Mouse (Mus musculus) embryo, embryonic 11.5 days (tissue): ENCODE measurements around the gene Cenpc1.

Experiments used
- DNase-seq: peaks from one replicate; pipeline ENCODE4 v3.0.0-alpha.2; 2012; ENCODE audit warnings: low read depth, low spot score

The Cenpc1 gene

GRCm38 (mm10) chr5:86065101-86065875 is at the start of gene Cenpc1:
Gene Cenpc1 (minus strand): TSS chr5:86065583.
- DNase-seq = peak; percentile 95

GRCm38 (mm10) chr5:86113997-86114396 is 48.6 kb upstream of the Cenpc1 start:
- DNase-seq = no peak

GRCm38 (mm10) chr5:86113037-86113436 is 47.7 kb upstream of the Cenpc1 start:
- DNase-seq = no peak

- no peak for DNase-seq
Observed at GRCm38 (mm10) chr5:86111074-86111473, 45.7 kb upstream of the Cenpc1 start.

- no peak for DNase-seq
Observed at GRCm38 (mm10) chr5:86106610-86107009, 41.2 kb upstream of the Cenpc1 start.

GRCm38 (mm10) chr5:86102176-86102575 is 36.8 kb upstream of the Cenpc1 start:
- DNase-seq = no peak

GRCm38 (mm10) chr5:86100621-86101020 is 35.2 kb upstream of the Cenpc1 start:
- no peak for DNase-seq

- DNase-seq = no peak
Observed at GRCm38 (mm10) chr5:86098988-86099387, 33.6 kb upstream of the Cenpc1 start.

GRCm38 (mm10) chr5:86094754-86095153 is 29.4 kb upstream of the Cenpc1 start:
- DNase-seq = no peak

GRCm38 (mm10) chr5:86086751-86087150 is 21.4 kb upstream of the Cenpc1 start:
- no peak for DNase-seq

- no peak for DNase-seq
Observed at GRCm38 (mm10) chr5:86084979-86085378, 19.6 kb upstream of the Cenpc1 start.

GRCm38 (mm10) chr5:86083987-86084386 is 18.6 kb upstream of the Cenpc1 start:
- no peak for DNase-seq

GRCm38 (mm10) chr5:86078720-86079334 is 13.4 kb upstream of the Cenpc1 start:
- DNase-seq = no peak

GRCm38 (mm10) chr5:86072756-86073386 is 7.5 kb upstream of the Cenpc1 start:
- no peak for DNase-seq

GRCm38 (mm10) chr5:86071538-86071937 is 6.2 kb upstream of the Cenpc1 start, which contains the start of gene Stap1:
Gene Stap1 (plus strand): TSS chr5:86071746.
- no peak for DNase-seq

- no peak for DNase-seq
Observed at GRCm38 (mm10) chr5:86069121-86069520, 3.7 kb upstream of the Cenpc1 start.

- DNase-seq = no peak
Observed at GRCm38 (mm10) chr5:86068451-86068850, 3.1 kb upstream of the Cenpc1 start.

GRCm38 (mm10) chr5:86066551-86066929 is 1.2 kb upstream of the Cenpc1 start:
- DNase-seq = peak; percentile 85

- DNase-seq = no peak
Observed at GRCm38 (mm10) chr5:86065876-86066550, 630 bp upstream of the Cenpc1 start.

GRCm38 (mm10) chr5:86063501-86063900 is 1.9 kb downstream of the Cenpc1 start:
- no peak for DNase-seq

- DNase-seq = no peak
Observed at GRCm38 (mm10) chr5:86029820-86030219, 35.6 kb downstream of the Cenpc1 start.
